Mouse (Mus musculus) R1 (cell line): Measurements from ENCODE around the gene Ptprz1.

Experiments used
- DNase-seq: peaks from one replicate; pipeline ENCODE4 v3.0.0-alpha.2; 2018; ENCODE audit warnings: low read depth, low spot score

Gene Ptprz1

GRCm38 (mm10) chr6:23003152-23003551, 127.8 kb downstream of the Ptprz1 start:
- DNase-seq = peak; percentile 32

GRCm38 (mm10) chr6:23014988-23015613, 139.8 kb downstream of the Ptprz1 start:
- no peak for DNase-seq

GRCm38 (mm10) chr6:23028251-23028650, 152.9 kb downstream of the Ptprz1 start:
- DNase-seq = peak; percentile 78

- DNase-seq = no peak
These were observed 173.5 kb downstream of the Ptprz1 start for GRCm38 (mm10) chr6:23048836-23049235.

GRCm38 (mm10) chr6:23055734-23056133, 180.4 kb downstream of the Ptprz1 start:
- DNase-seq = no peak

GRCm38 (mm10) chr6:23076060-23076459, 200.8 kb downstream of the Ptprz1 start:
- DNase-seq = peak; percentile 89

- DNase-seq = no peak
These were observed 203.0 kb downstream of the Ptprz1 start for GRCm38 (mm10) chr6:23078273-23078672.

- DNase-seq = peak; percentile 93
These were observed 204.8 kb downstream of the Ptprz1 start for GRCm38 (mm10) chr6:23079991-23080680.

- peak; percentile 71 for DNase-seq
These were observed 209.5 kb downstream of the Ptprz1 start for GRCm38 (mm10) chr6:23084587-23085421.

- peak; percentile 89 for DNase-seq
These were observed 214.0 kb downstream of the Ptprz1 start for GRCm38 (mm10) chr6:23089292-23089691.

GRCm38 (mm10) chr6:23090346-23091055, 215.2 kb downstream of the Ptprz1 start:
- peak; percentile 95 for DNase-seq
